Mouse (Mus musculus) right cerebral cortex, adult 18-20 months (tissue): ENCODE results near the gene Nt5c2.
A peak's percentile ranks its signal among the peaks of the same experiment; 100 is the strongest.

ENCODE experiments used
- DNase-seq: peaks from one replicate; pipeline ENCODE4 v3.0.0; 2022; ENCODE audit warnings: mixed read lengths

The Nt5c2 gene

DNA sequence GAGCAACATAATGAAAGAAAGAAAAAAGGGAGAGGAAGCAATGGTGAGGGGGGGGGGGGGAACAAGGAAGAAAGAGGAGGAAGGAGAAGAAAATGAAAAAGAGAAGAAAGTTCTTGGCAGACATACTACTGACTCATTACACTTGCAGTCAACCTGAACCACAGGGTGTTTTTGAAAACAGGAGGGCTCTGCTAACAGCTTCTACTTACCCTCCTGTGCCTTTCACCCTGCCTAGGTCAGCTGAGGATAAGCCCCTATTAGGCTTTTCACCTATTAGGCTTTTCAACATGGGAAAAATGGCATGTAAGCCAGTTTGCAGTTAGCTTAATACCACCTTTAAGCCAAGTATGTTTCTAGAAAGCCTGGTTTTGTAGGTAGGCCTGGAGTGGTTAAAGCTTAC lies 51.5 kb downstream of the Nt5c2 start:
- no peak for DNase-seq

- no peak for DNase-seq
Observed at GRCm38 (mm10) chr19:46962841-46963240, 52.1 kb downstream of the Nt5c2 start.

- DNase-seq = peak; percentile 51
Observed at GRCm38 (mm10) chr19:46962171-46962772, 52.7 kb downstream of the Nt5c2 start.

- DNase-seq = peak; percentile 90
Observed at GRCm38 (mm10) chr19:46961652-46962051, 53.3 kb downstream of the Nt5c2 start.

- DNase-seq = no peak
Observed at GRCm38 (mm10) chr19:46961047-46961651, 53.8 kb downstream of the Nt5c2 start.

- DNase-seq = peak; percentile 55
Observed at GRCm38 (mm10) chr19:46960101-46961046, 54.6 kb downstream of the Nt5c2 start.

DNA sequence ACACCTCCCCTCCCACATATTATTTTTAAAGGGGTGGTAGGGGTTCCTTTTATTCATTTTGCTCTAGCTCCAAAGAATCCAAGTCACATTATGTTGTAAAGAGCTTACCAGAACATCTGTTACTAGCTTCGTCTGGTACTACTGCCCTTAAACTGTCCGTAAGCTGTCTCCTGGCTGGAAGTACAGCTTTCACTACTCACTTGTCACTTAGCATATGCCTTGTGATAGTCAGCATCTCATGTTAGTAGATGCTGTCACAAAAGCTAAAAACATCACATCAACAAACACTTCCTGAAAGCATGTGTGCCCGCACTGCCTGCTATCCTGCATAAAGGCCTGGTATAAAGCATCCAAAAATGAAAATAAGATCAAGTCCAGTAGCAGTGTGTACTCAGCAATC lies 55.4 kb downstream of the Nt5c2 start:
- DNase-seq = no peak

- no peak for DNase-seq
Observed at GRCm38 (mm10) chr19:46958566-46958965, 56.4 kb downstream of the Nt5c2 start.

DNA sequence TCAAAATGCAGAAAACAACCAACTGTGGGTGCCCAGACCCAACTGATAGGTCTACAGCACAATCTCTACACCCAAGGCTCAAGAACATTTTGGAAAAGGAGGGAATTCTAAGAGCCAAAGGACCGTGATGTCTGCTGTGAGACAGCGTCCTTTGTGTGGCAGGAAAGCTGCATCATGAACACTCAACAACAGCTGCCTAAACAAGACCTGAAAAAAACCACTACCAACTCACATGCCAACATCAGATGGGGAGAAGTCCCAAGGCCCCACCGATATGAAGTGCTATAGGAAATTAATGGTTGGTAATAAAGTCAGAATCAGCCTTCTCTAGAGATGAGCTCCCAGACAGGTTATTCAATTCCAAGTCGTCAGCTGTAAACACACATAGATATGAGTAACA lies 57.0 kb downstream of the Nt5c2 start:
- DNase-seq = no peak

- DNase-seq = no peak
Observed at GRCm38 (mm10) chr19:46957001-46957400, 58.0 kb downstream of the Nt5c2 start.

GRCm38 (mm10) chr19:46956410-46956809 lies 58.5 kb downstream of the Nt5c2 start:
- DNase-seq = no peak

DNA sequence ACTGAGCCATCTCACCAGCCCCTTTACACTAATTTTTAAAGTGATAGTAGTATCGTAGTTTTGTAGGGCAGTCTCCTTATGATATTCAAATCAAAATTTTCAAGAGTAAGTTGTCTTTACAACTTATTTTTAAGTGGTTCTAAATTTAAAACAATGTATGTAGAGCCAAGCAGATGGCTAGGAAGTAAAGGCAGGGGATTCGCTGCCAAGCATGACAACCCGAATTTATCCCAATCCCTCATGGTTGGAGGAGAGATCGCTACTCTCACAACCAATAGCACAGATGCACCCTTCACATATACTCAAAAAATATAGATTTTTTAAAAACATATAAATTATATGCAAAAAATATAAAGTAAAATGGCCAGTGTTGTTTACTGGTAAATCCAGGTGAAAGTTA lies 59.3 kb downstream of the Nt5c2 start:
- DNase-seq = no peak

DNA sequence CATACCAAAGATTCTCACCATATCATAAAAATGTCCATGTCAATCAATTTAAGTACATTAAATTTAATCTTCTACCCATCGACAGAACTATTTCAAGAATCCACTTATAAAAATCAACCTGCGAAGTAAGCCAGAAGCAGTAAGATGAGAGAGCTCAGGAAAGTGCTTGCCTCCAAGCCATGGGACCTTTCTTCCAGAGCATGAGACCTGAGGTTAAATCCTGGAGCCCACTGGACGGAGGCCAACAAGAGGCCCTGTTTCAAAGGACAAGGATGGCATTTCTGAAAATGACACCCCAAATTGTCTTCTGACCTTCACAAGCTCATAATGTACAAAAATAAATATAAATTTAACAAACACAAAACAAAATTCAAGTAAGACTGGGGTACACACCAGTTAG lies 61.4 kb downstream of the Nt5c2 start:
- DNase-seq = no peak

- no peak for DNase-seq
Observed at GRCm38 (mm10) chr19:46952986-46953385, 62.0 kb downstream of the Nt5c2 start.

GRCm38 (mm10) chr19:46944341-46944740 lies 70.6 kb downstream of the Nt5c2 start:
- no peak for DNase-seq

- DNase-seq = no peak
Observed at GRCm38 (mm10) chr19:46937173-46937572, 77.8 kb downstream of the Nt5c2 start.

GRCm38 (mm10) chr19:46934025-46934424 lies 80.9 kb downstream of the Nt5c2 start:
- no peak for DNase-seq

DNA sequence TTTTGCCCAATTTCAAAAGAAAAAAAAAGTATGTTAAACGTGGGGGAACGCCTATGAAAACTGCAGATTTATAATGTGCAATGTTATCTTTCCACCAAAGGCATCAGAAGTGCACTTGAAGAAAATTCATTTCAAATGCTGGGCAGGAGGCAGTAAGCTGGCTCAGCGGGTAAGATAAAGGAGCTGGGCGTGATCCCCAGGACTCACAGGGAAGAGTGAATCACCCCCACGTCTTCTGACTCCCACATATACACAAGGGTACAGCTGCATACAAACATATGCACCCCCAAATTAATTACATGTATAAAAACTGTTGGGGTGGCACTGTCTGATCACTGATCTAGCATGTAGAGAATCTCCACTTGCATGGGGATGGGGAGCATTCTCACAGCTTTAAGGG lies 82.3 kb downstream of the Nt5c2 start:
- DNase-seq = no peak

DNA sequence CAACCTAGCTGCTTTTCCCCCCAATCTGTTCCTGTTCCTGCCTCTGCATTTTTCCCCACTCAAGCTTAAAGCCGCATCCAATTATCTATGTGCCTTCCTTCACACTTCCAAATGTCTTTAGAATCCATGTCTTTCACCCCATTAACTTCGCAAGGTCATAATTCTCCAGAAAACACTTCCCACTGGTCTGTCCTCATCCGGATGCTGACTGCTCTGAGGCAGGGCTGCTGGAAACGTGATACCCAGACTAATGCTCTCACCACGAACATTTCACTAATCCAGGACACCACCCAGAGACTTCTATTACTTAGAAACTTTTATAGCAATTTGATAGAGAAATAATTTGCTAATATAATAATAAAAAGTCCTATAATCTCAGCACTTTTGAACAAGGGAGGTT lies 84.9 kb downstream of the Nt5c2 start:
- DNase-seq = no peak

DNA sequence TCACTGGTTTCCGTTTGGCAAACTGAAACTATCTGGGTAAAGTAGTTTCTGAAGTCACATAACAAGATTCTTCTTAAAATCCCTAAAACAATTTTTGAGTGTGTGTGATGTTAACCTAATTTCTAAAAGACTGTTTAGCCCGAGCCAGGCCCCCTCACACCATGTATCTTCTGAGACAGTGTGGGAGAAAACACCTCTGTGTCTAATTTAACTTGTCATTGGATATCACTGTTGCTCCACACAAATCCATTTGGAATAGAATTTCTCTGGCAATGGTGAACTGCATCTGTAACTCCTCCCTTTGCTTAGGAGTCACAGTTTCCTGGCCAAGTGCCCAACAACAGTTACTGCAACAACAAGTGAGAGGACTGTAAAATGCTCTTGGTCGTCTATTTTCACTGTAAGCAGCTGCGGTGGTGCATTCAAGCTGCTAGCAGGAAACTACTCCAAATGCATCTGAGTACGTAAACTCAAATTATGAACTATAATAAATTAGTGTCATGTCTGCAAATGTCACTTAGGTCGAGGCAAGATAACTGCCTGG lies 85.8 kb downstream of the Nt5c2 start:
- peak; percentile 45 for DNase-seq

GRCm38 (mm10) chr19:46928136-46928535 lies 86.8 kb downstream of the Nt5c2 start:
- no peak for DNase-seq

- DNase-seq = no peak
Observed at GRCm38 (mm10) chr19:46926951-46927350, 88.0 kb downstream of the Nt5c2 start.

GRCm38 (mm10) chr19:46926357-46926756 lies 88.6 kb downstream of the Nt5c2 start:
- DNase-seq = no peak

- DNase-seq = no peak
Observed at GRCm38 (mm10) chr19:46920571-46920970, 94.4 kb downstream of the Nt5c2 start.
